Mouse (Mus musculus) urinary bladder, postnatal 4 days (tissue): Measurements from ENCODE around the gene Tas2r139.
"Not testable (repeated sequence)": the region's sequence is repeated elsewhere in the genome, so short reads cannot be mapped to it uniquely, and the experiment has no call there.

Experiments
- DNase-seq, 2 experiments: peaks; one replicate each; pipeline ENCODE4 v3.0.0; 2021 to 2022; ENCODE audit warnings: low spot score in 2 of 2

Tas2r139 gene

GRCm38 (mm10) chr6:42140636-42141035 lies at the start of gene Tas2r139:
TSS of gene Tas2r139 (plus strand) at chr6:42140936.
- no peak for DNase-seq

- DNase-seq = not testable (repeated sequence)
Measured at GRCm38 (mm10) chr6:42151115-42151514, 10.4 kb downstream of the Tas2r139 start.

DNA sequence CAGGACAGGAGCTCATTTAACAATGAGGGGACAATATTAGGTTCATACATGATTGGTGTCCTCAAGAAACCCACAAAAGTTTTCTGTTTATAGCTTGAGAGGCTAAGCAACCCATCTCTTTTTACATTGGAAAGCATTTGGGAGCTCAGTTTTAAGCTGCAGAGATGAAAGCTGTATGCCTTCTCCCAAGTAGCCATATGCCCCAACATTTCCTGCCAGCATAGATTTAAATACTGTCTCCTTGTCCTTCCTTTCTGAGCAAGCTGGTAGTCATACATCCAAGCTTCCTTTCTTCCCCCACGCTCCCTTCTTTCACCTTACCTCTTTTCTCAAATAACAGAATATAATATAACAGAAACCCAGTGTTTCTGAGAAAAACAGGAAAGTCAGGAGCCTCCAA lies 41.7 kb downstream of the Tas2r139 start:
- no peak for DNase-seq

- no peak for DNase-seq
Measured at GRCm38 (mm10) chr6:42186230-42186629, 45.5 kb downstream of the Tas2r139 start.
